Mouse (Mus musculus): Measurements from ENCODE around the gene Fndc3a. TPM values are rescaled to one million over a fixed set of nuclear protein-coding genes. Genes with fewer than 3 reads are reported as not detected.

The Fndc3a gene
- polyA plus RNA-seq, 1 experiment from 2014 or later: 43.4 TPM

- H3K27ac ChIP-seq (ENCODE audit: low read depth, low read length): no peak overlapping the region
- no peak overlapping the region for H3K4me3 ChIP-seq (ENCODE audit: low read depth, low read length)
- ATAC-seq (replicated peaks; ENCODE audit: low FRiP score) (no peak), DNase-seq (ENCODE audit: low spot score) (no peak)
- H3K4me2 ChIP-seq (ENCODE audit: low read depth, low read length, severe bottlenecking): no peak overlapping the region
- H3K9ac ChIP-seq (ENCODE audit: low read length): no peak overlapping the region
- H3K27me3 ChIP-seq (ENCODE audit: control insufficient read depth, insufficient read depth, low read length): no peaks in the 10 kb centered on the region
- H3K9me3 ChIP-seq (ENCODE audit: control insufficient read depth, low read length): no peaks in the 10 kb centered on the region
- H3K4me1 ChIP-seq (replicated peaks; ENCODE audit: control insufficient read depth, insufficient read depth, low read length): no peaks in the 10 kb centered on the region
- no peaks in the 10 kb centered on the region for H3K36me3 ChIP-seq (ENCODE audit: control insufficient read depth, insufficient read depth, low read length)
- 89% methylated on average over 5 of the region's 5 CpGs for WGBS
Observed at GRCm38 (mm10) chr14:72700056-72700455, 9.7 kb downstream of the Fndc3a start.

GRCm38 (mm10) chr14:72691406-72691805 lies 18.4 kb downstream of the Fndc3a start:
- DNase-seq (ENCODE audit: low spot score) (no peak), ATAC-seq (replicated peaks; ENCODE audit: low FRiP score) (no peak)
- H3K27me3 ChIP-seq (ENCODE audit: control insufficient read depth, insufficient read depth, low read length): no peaks in the 10 kb centered on the region
- H3K4me2 ChIP-seq (ENCODE audit: low read depth, low read length, severe bottlenecking): no peak overlapping the region
- no peaks in the 10 kb centered on the region for H3K9me3 ChIP-seq (ENCODE audit: control insufficient read depth, low read length)
- no peak overlapping the region for H3K27ac ChIP-seq (ENCODE audit: low read depth, low read length)
- no peak overlapping the region for H3K4me3 ChIP-seq (ENCODE audit: low read depth, low read length)
- no peak overlapping the region for H3K9ac ChIP-seq (ENCODE audit: low read length)
- H3K36me3 ChIP-seq (ENCODE audit: control insufficient read depth, insufficient read depth, low read length): no peaks in the 10 kb centered on the region
- WGBS: 100% methylated on average over 1 of the region's 1 CpGs
- no peaks in the 10 kb centered on the region for H3K4me1 ChIP-seq (replicated peaks; ENCODE audit: control insufficient read depth, insufficient read depth, low read length)

- H3K9ac ChIP-seq (ENCODE audit: low read length): no peak overlapping the region
- no peaks in the 10 kb centered on the region for H3K27me3 ChIP-seq (ENCODE audit: control insufficient read depth, insufficient read depth, low read length)
- H3K4me1 ChIP-seq (replicated peaks; ENCODE audit: control insufficient read depth, insufficient read depth, low read length): no peaks in the 10 kb centered on the region
- H3K4me3 ChIP-seq (ENCODE audit: low read depth, low read length): no peak overlapping the region
- H3K27ac ChIP-seq (ENCODE audit: low read depth, low read length): no peak overlapping the region
- H3K4me2 ChIP-seq (ENCODE audit: low read depth, low read length, severe bottlenecking): no peak overlapping the region
- no peaks in the 10 kb centered on the region for H3K36me3 ChIP-seq (ENCODE audit: control insufficient read depth, insufficient read depth, low read length)
- H3K9me3 ChIP-seq (ENCODE audit: control insufficient read depth, low read length): no peaks in the 10 kb centered on the region
- no peak for DNase-seq (ENCODE audit: low spot score)
- no peak for ATAC-seq (replicated peaks; ENCODE audit: low FRiP score)
Observed at GRCm38 (mm10) chr14:72689525-72689924, 20.3 kb downstream of the Fndc3a start.

GRCm38 (mm10) chr14:72684857-72685370 lies 24.9 kb downstream of the Fndc3a start:
- 88% methylated on average over 4 of the region's 4 CpGs for WGBS
- ATAC-seq (replicated peaks; ENCODE audit: low FRiP score): no peak

GRCm38 (mm10) chr14:72677247-72677646 lies 32.6 kb downstream of the Fndc3a start:
- Histone ChIP-seq H3K9me3 (ENCODE audit: control insufficient read depth, low read length) (no peaks in the 10 kb centered on the region), H3K4me2 (ENCODE audit: low read depth, low read length, severe bottlenecking) (no peak overlapping the region), H3K27ac (ENCODE audit: low read depth, low read length) (no peak overlapping the region), H3K27me3 (ENCODE audit: control insufficient read depth, insufficient read depth, low read length) (no peaks in the 10 kb centered on the region), H3K9ac (ENCODE audit: low read length) (no peak overlapping the region), H3K36me3 (ENCODE audit: control insufficient read depth, insufficient read depth, low read length) (no peaks in the 10 kb centered on the region), H3K4me3 (ENCODE audit: low read depth, low read length) (no peak overlapping the region), H3K4me1 (replicated peaks; ENCODE audit: control insufficient read depth, insufficient read depth, low read length) (no peaks in the 10 kb centered on the region)
- ATAC-seq (replicated peaks; ENCODE audit: low FRiP score) (no peak), DNase-seq (ENCODE audit: low spot score) (no peak)
- WGBS: 79% methylated on average over 3 of the region's 3 CpGs

More at GRCm38 (mm10) chr14:72684857-72685370, 24.9 kb downstream of the Fndc3a start:
- H3K27ac ChIP-seq (ENCODE audit: low read depth, low read length): no peak overlapping the region
- H3K4me3 ChIP-seq (ENCODE audit: low read depth, low read length): no peak overlapping the region
- no peak overlapping the region for H3K9ac ChIP-seq (ENCODE audit: low read length)
- H3K9me3 ChIP-seq (ENCODE audit: control insufficient read depth, low read length): no peaks in the 10 kb centered on the region
- no peaks in the 10 kb centered on the region for H3K4me1 ChIP-seq (replicated peaks; ENCODE audit: control insufficient read depth, insufficient read depth, low read length)
- H3K4me2 ChIP-seq (ENCODE audit: low read depth, low read length, severe bottlenecking): no peak overlapping the region
- no peak for DNase-seq (ENCODE audit: low spot score)
- no peaks in the 10 kb centered on the region for H3K36me3 ChIP-seq (ENCODE audit: control insufficient read depth, insufficient read depth, low read length)
- no peaks in the 10 kb centered on the region for H3K27me3 ChIP-seq (ENCODE audit: control insufficient read depth, insufficient read depth, low read length)

GRCm38 (mm10) chr14:72671911-72672310 lies 37.9 kb downstream of the Fndc3a start:
- no peaks in the 10 kb centered on the region for H3K4me1 ChIP-seq (replicated peaks; ENCODE audit: control insufficient read depth, insufficient read depth, low read length)
- 98% methylated on average over 3 of the region's 3 CpGs for WGBS

GRCm38 (mm10) chr14:72670987-72671386 lies 38.8 kb downstream of the Fndc3a start:
- Histone ChIP-seq H3K4me2 (ENCODE audit: low read depth, low read length, severe bottlenecking) (no peak overlapping the region), H3K27ac (ENCODE audit: low read depth, low read length) (no peak overlapping the region), H3K4me3 (ENCODE audit: low read depth, low read length) (no peak overlapping the region), H3K9ac (ENCODE audit: low read length) (no peak overlapping the region), H3K4me1 (replicated peaks; ENCODE audit: control insufficient read depth, insufficient read depth, low read length) (no peaks in the 10 kb centered on the region), H3K36me3 (ENCODE audit: control insufficient read depth, insufficient read depth, low read length) (no peaks in the 10 kb centered on the region), H3K27me3 (ENCODE audit: control insufficient read depth, insufficient read depth, low read length) (no peaks in the 10 kb centered on the region), H3K9me3 (ENCODE audit: control insufficient read depth, low read length) (no peaks in the 10 kb centered on the region)
- DNase-seq (ENCODE audit: low spot score) (no peak), ATAC-seq (replicated peaks; ENCODE audit: low FRiP score) (no peak)
- WGBS: 97% methylated on average over 2 of the region's 2 CpGs

More at GRCm38 (mm10) chr14:72671911-72672310, 37.9 kb downstream of the Fndc3a start:
- Histone ChIP-seq H3K27me3 (ENCODE audit: control insufficient read depth, insufficient read depth, low read length) (no peaks in the 10 kb centered on the region), H3K9ac (ENCODE audit: low read length) (no peak overlapping the region), H3K36me3 (ENCODE audit: control insufficient read depth, insufficient read depth, low read length) (no peaks in the 10 kb centered on the region), H3K4me3 (ENCODE audit: low read depth, low read length) (no peak overlapping the region), H3K9me3 (ENCODE audit: control insufficient read depth, low read length) (no peaks in the 10 kb centered on the region), H3K4me2 (ENCODE audit: low read depth, low read length, severe bottlenecking) (no peak overlapping the region), H3K27ac (ENCODE audit: low read depth, low read length) (no peak overlapping the region)
- DNase-seq (ENCODE audit: low spot score) (no peak), ATAC-seq (replicated peaks; ENCODE audit: low FRiP score) (no peak)

- no peaks in the 10 kb centered on the region for H3K9me3 ChIP-seq (ENCODE audit: control insufficient read depth, low read length)
- DNase-seq (ENCODE audit: low spot score) (no peak), ATAC-seq (replicated peaks; ENCODE audit: low FRiP score) (no peak)
- no peak overlapping the region for H3K4me3 ChIP-seq (ENCODE audit: low read depth, low read length)
- H3K36me3 ChIP-seq (ENCODE audit: control insufficient read depth, insufficient read depth, low read length): no peaks in the 10 kb centered on the region
- H3K9ac ChIP-seq (ENCODE audit: low read length): no peak overlapping the region
- no peaks in the 10 kb centered on the region for H3K4me1 ChIP-seq (replicated peaks; ENCODE audit: control insufficient read depth, insufficient read depth, low read length)
- H3K4me2 ChIP-seq (ENCODE audit: low read depth, low read length, severe bottlenecking): no peak overlapping the region
- no peaks in the 10 kb centered on the region for H3K27me3 ChIP-seq (ENCODE audit: control insufficient read depth, insufficient read depth, low read length)
- no peak overlapping the region for H3K27ac ChIP-seq (ENCODE audit: low read depth, low read length)
Observed at GRCm38 (mm10) chr14:72649268-72649667, 60.5 kb downstream of the Fndc3a start.

- no peak for ATAC-seq (replicated peaks; ENCODE audit: low FRiP score)
- no peaks in the 10 kb centered on the region for H3K36me3 ChIP-seq (ENCODE audit: control insufficient read depth, insufficient read depth, low read length)
- DNase-seq (ENCODE audit: low spot score): no peak
- no peak overlapping the region for H3K9ac ChIP-seq (ENCODE audit: low read length)
- no peak overlapping the region for H3K4me3 ChIP-seq (ENCODE audit: low read depth, low read length)
- no peak overlapping the region for H3K4me2 ChIP-seq (ENCODE audit: low read depth, low read length, severe bottlenecking)
- H3K4me1 ChIP-seq (replicated peaks; ENCODE audit: control insufficient read depth, insufficient read depth, low read length): no peaks in the 10 kb centered on the region
- H3K9me3 ChIP-seq (ENCODE audit: control insufficient read depth, low read length): no peaks in the 10 kb centered on the region
- H3K27ac ChIP-seq (ENCODE audit: low read depth, low read length): no peak overlapping the region
- no peaks in the 10 kb centered on the region for H3K27me3 ChIP-seq (ENCODE audit: control insufficient read depth, insufficient read depth, low read length)
Observed at GRCm38 (mm10) chr14:72645512-72645911, 64.3 kb downstream of the Fndc3a start.
